22 mouse cellular contexts compared by ENCODE assay signal in the genomic region with DNA sequence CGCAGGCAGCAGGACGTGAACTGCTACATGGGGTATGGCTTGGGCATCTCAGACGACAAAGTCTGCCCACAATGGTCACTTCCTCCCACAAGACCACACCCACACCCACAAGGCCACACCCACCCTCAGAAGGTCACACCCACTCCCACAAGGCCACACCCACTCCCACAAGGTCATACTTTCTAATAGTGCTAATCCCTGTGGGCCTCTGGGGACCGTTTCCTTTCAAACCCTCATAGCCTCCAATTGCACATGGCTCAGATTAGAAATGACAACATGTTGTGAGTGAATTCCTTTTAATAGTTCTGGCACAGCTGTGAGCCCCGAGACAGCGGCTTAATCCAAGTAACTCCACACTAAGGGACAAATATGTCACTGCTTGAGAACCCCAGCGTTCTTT. TPM values are rescaled to one million over a fixed set of nuclear protein-coding genes. Genes with fewer than 3 reads are reported as not detected.
DNase-seq lines count a peak whose midpoint lies in the region; ATAC-seq and TF ChIP-seq lines count a peak whose summit lies in the region.
"Had no signal": no experiment of that assay in that cellular context is flagged by ENCODE, and none has a peak within 500 bp of the region (broad histone marks: within the 10 kb centered on the region; RNA-seq: fewer than 3 reads in every experiment).

No protein-coding gene starts in this region.

- no peak for TF ChIP-seq POLR2A in heart, adult 2 months (IDR thresholded peaks at IDR 0.05; ENCODE audit: insufficient read depth, low read depth, low read length)

- H3K27ac ChIP-seq in heart, adult 2 months = no peak overlapping the region; the same call in none of the 2 replicates
- no peak overlapping the region for H3K27ac ChIP-seq in heart, embryonic 10.5 days
- H3K27ac ChIP-seq in kidney, embryonic 16.5 days (ENCODE audit: low read length) = no peak overlapping the region
- H3K27ac ChIP-seq: embryonic facial prominence, embryonic 15.5 days; forebrain, embryonic 10.5 days; macrophage; neural tube, embryonic 15.5 days had no signal

- peak; percentile 41 for DNase-seq in heart, adult 2 months
- DNase-seq in heart, embryonic 10.5 days (ENCODE audit: low spot score) = no peak
- DNase-seq in R1 (ENCODE audit: low read depth, low spot score) = peak; percentile 48
- DNase-seq in gastrocnemius, postnatal 10 days = peak; percentile 27
- peak; percentile 54 to 73 for DNase-seq in heart, postnatal 10 days
- no peak for DNase-seq in kidney, postnatal 25 days
- DNase-seq: adrenal gland, adult 8-10 months; cerebellum, adult 2 months; kidney, adult 8-10 months; kidney, postnatal 4 days; liver; liver, postnatal 0 days; midbrain, embryonic 14.5 days had no signal

- no peak overlapping the region for H3K9ac ChIP-seq in heart, adult 2 months (ENCODE audit: low read depth, low read length)
- H3K9ac ChIP-seq in kidney, embryonic 16.5 days (replicated peaks; ENCODE audit: low read length) = no peak overlapping the region
- H3K9ac ChIP-seq: embryonic facial prominence, embryonic 15.5 days; liver, postnatal 0 days; neural tube, embryonic 15.5 days had no signal

- WGBS in heart, adult 2 months = 60% methylated on average over 7 of the region's 7 CpGs
- 94% methylated on average over 7 of the region's 7 CpGs for WGBS in heart, embryonic 10.5 days
- WGBS in kidney, embryonic 16.5 days = 87% methylated on average over 7 of the region's 7 CpGs

- H3K9me3 ChIP-seq in heart, embryonic 10.5 days = no peaks in the 10 kb centered on the region
- H3K9me3 ChIP-seq in kidney, embryonic 16.5 days (ENCODE audit: low read length) = no peaks in the 10 kb centered on the region
- H3K9me3 ChIP-seq: embryonic facial prominence, embryonic 15.5 days; forebrain, embryonic 10.5 days; neural tube, embryonic 15.5 days had no signal

- no peaks in the 10 kb centered on the region for H3K27me3 ChIP-seq in heart, adult 2 months (ENCODE audit: control insufficient read depth, insufficient read depth, low read length)
- H3K27me3 ChIP-seq in heart, embryonic 10.5 days (ENCODE audit: insufficient read depth, poor library complexity, severe bottlenecking) = no peaks in the 10 kb centered on the region
- no peaks in the 10 kb centered on the region for H3K27me3 ChIP-seq in kidney, embryonic 16.5 days (ENCODE audit: insufficient read depth, low read length)
- H3K27me3 ChIP-seq: embryonic facial prominence, embryonic 15.5 days; neural tube, embryonic 15.5 days had no signal

- no peak for ATAC-seq in kidney, embryonic 16.5 days (ENCODE audit: low FRiP score, low TSS enrichment)
- ATAC-seq: CD4-positive, CD25-positive, alpha-beta regulatory T cell, adult 4 months; inflammation-experienced regulatory T-cells, adult 6 months; liver, postnatal 0 days had no signal

- no peak for TF ChIP-seq EP300 in heart, adult 2 months (IDR thresholded peaks at IDR 0.05; ENCODE audit: insufficient read depth, low read depth, low read length)

- no peak for TF ChIP-seq CTCF in heart, adult 2 months (IDR thresholded peaks at IDR 0.05)

- intact Hi-C loops in heart, adult 2 months (cut with DNase I) = no loop called here
- intact Hi-C loops in heart, postnatal 10 days (cut with DNase I) = no loop called here

- H3K4me1 ChIP-seq in heart, adult 2 months (ENCODE audit: control insufficient read depth, insufficient read depth, low read length) = peaks cover 3% of the 10 kb centered on the region
- peaks cover 15% of the 10 kb centered on the region; the same call in 1 of the 2 replicates for H3K4me1 ChIP-seq in heart, embryonic 10.5 days
- peaks cover 25% of the 10 kb centered on the region for H3K4me1 ChIP-seq in kidney, embryonic 16.5 days (ENCODE audit: insufficient read depth, low read length)

- no peak overlapping the region for H3K4me3 ChIP-seq in heart, adult 2 months
- no peak overlapping the region for H3K4me3 ChIP-seq in heart, embryonic 10.5 days
- no peak overlapping the region for H3K4me3 ChIP-seq in kidney, embryonic 16.5 days (ENCODE audit: low read length)
- H3K4me3 ChIP-seq: embryonic facial prominence, embryonic 15.5 days; forebrain, embryonic 10.5 days; myocyte; neural tube, embryonic 15.5 days had no signal

- no peaks in the 10 kb centered on the region for H3K36me3 ChIP-seq in heart, adult 2 months (ENCODE audit: control insufficient read depth, insufficient read depth, low read length)
- H3K36me3 ChIP-seq in heart, embryonic 10.5 days = peaks cover 6% of the 10 kb centered on the region; the same call in 1 of the 2 replicates
- peaks cover 14% of the 10 kb centered on the region for H3K36me3 ChIP-seq in kidney, embryonic 16.5 days (ENCODE audit: insufficient read depth, low read length)
- H3K36me3 ChIP-seq: G1E; neural tube, embryonic 15.5 days had no signal

- no peak overlapping the region for H3K4me2 ChIP-seq in kidney, embryonic 16.5 days (replicated peaks; ENCODE audit: low read depth, low read length)
- H3K4me2 ChIP-seq: embryonic facial prominence, embryonic 15.5 days; neural tube, embryonic 15.5 days had no signal

- no peaks in the 10 kb centered on the region for H3K79me2 ChIP-seq in heart, adult 2 months (replicated peaks; ENCODE audit: control insufficient read depth, insufficient read depth, low read length)

RNA-seq across cellular contexts. Expression of a gene that starts 39.1 kb away (rescaled TPM):
- total RNA-seq in heart, adult 2 months (2021) = 1 to 10 TPM; 9.0 to 9.7 TPM
- 8.5 and 9.6 TPM in 2 replicates for polyA plus RNA-seq in heart, adult 2 months (2012; rRNA removed)
- 8.8 and 10.2 TPM in 2 replicates for polyA plus RNA-seq in heart, embryonic 10.5 days (2016; fragmentation: Nextera tagmentation; extraction: Ambion mirVana)
- 10 to 100 TPM; 14.5 to 14.6 TPM for total RNA-seq in gastrocnemius, postnatal 10 days (2021)
- total RNA-seq in heart, postnatal 10 days (2021) = 10 to 100 TPM; 16.0 to 17.5 TPM
- 27.5 and 30.7 TPM in 2 replicates for polyA plus RNA-seq in kidney, embryonic 16.5 days (2015; fragmentation: Nextera tagmentation; extraction: Ambion mirVana)
- polyA plus RNA-seq: G1E had no signal

Comparison
In these comparisons a context has a peak if more than half of its experiments do, and no peak if none do; other contexts are left out.
1. DNase-seq: peak in heart, adult 2 months (2 of 2), R1 (single experiment), gastrocnemius, postnatal 10 days (single experiment) and heart, postnatal 10 days (2 of 2); none in heart, embryonic 10.5 days (single experiment) and kidney, postnatal 25 days (0 of 2).